Mouse (Mus musculus): ENCODE measurements at regions not wholly inside any gene's neighbourhood (a gene's known extent, or its start where the extent isn't known, plus 50 kb on each side); places are given as distances from the start of the nearest gene placed in this dataset.

GRCm38 (mm10) chr17:45934002-45934401, 98.2 kb downstream of the Vegfa start:
- no peak overlapping the region for H3K4me3 ChIP-seq (replicated peaks; ENCODE audit: low read length)
- no peak overlapping the region for H3K27ac ChIP-seq (ENCODE audit: low read length)
- no peak overlapping the region for H3K4me2 ChIP-seq (ENCODE audit: low read depth, low read length)
- no peaks in the 10 kb centered on the region for H3K4me1 ChIP-seq (ENCODE audit: control insufficient read depth, insufficient read depth, low read length)
- no peaks in the 10 kb centered on the region for H3K36me3 ChIP-seq (ENCODE audit: control insufficient read depth, insufficient read depth, low read length)
- H3K9me3 ChIP-seq (replicated peaks; ENCODE audit: control insufficient read depth, low read length): no peaks in the 10 kb centered on the region
- no peak for ATAC-seq (ENCODE audit: insufficient read depth, low FRiP score)
- no peak overlapping the region for H3K9ac ChIP-seq (ENCODE audit: low read length)
- H3K27me3 ChIP-seq (ENCODE audit: control insufficient read depth, insufficient read depth, low read length): no peaks in the 10 kb centered on the region
- WGBS: 29% methylated on average over 2 of the region's 2 CpGs

GRCm38 (mm10) chr17:45933034-45933433, 99.1 kb downstream of the Vegfa start:
- Histone ChIP-seq H3K9ac (ENCODE audit: low read length) (no peak overlapping the region), H3K4me1 (ENCODE audit: control insufficient read depth, insufficient read depth, low read length) (no peaks in the 10 kb centered on the region; the same call in 1 of the 2 replicates), H3K4me3 (replicated peaks; ENCODE audit: low read length) (no peak overlapping the region), H3K27ac (ENCODE audit: low read length) (no peak overlapping the region), H3K27me3 (ENCODE audit: control insufficient read depth, insufficient read depth, low read length) (no peaks in the 10 kb centered on the region), H3K9me3 (replicated peaks; ENCODE audit: control insufficient read depth, low read length) (no peaks in the 10 kb centered on the region), H3K36me3 (ENCODE audit: control insufficient read depth, insufficient read depth, low read length) (no peaks in the 10 kb centered on the region), H3K4me2 (ENCODE audit: low read depth, low read length) (no peak overlapping the region)
- ATAC-seq (ENCODE audit: insufficient read depth, low FRiP score): no peak
- WGBS: 58% methylated on average over 10 of the region's 10 CpGs

GRCm38 (mm10) chr17:45932611-45933010, 99.6 kb downstream of the Vegfa start:
- ATAC-seq (ENCODE audit: insufficient read depth, low FRiP score): no peak
- Histone ChIP-seq H3K4me2 (ENCODE audit: low read depth, low read length) (no peak overlapping the region), H3K36me3 (ENCODE audit: control insufficient read depth, insufficient read depth, low read length) (no peaks in the 10 kb centered on the region), H3K9ac (ENCODE audit: low read length) (no peak overlapping the region), H3K27ac (ENCODE audit: low read length) (no peak overlapping the region), H3K4me1 (ENCODE audit: control insufficient read depth, insufficient read depth, low read length) (no peaks in the 10 kb centered on the region; the same call in 1 of the 2 replicates), H3K9me3 (replicated peaks; ENCODE audit: control insufficient read depth, low read length) (no peaks in the 10 kb centered on the region), H3K27me3 (ENCODE audit: control insufficient read depth, insufficient read depth, low read length) (no peaks in the 10 kb centered on the region), H3K4me3 (replicated peaks; ENCODE audit: low read length) (no peak overlapping the region)
- 62% methylated on average over 6 of the region's 6 CpGs for WGBS

- Histone ChIP-seq H3K4me1 (ENCODE audit: control insufficient read depth, insufficient read depth, low read length) (peaks cover 3% of the 10 kb centered on the region; the same call in 1 of the 2 replicates), H3K9ac (ENCODE audit: low read length) (no peak overlapping the region), H3K4me2 (ENCODE audit: low read depth, low read length) (no peak overlapping the region), H3K27me3 (ENCODE audit: control insufficient read depth, insufficient read depth, low read length) (no peaks in the 10 kb centered on the region), H3K36me3 (ENCODE audit: control insufficient read depth, insufficient read depth, low read length) (no peaks in the 10 kb centered on the region), H3K27ac (ENCODE audit: low read length) (no peak overlapping the region), H3K9me3 (replicated peaks; ENCODE audit: control insufficient read depth, low read length) (no peaks in the 10 kb centered on the region), H3K4me3 (replicated peaks; ENCODE audit: low read length) (no peak overlapping the region)
- no peak for ATAC-seq (ENCODE audit: insufficient read depth, low FRiP score)
- WGBS: 73% methylated on average over 7 of the region's 7 CpGs
These were observed 102.6 kb downstream of the Vegfa start for GRCm38 (mm10) chr17:45929591-45929990.

- no peak for ATAC-seq (ENCODE audit: insufficient read depth, low FRiP score)
- no peaks in the 10 kb centered on the region for H3K36me3 ChIP-seq (ENCODE audit: control insufficient read depth, insufficient read depth, low read length)
These were observed 103.2 kb downstream of the Vegfa start for GRCm38 (mm10) chr17:45928903-45929477.

GRCm38 (mm10) chr17:45928013-45928412, 104.2 kb downstream of the Vegfa start:
- Histone ChIP-seq H3K4me3 (replicated peaks; ENCODE audit: low read length) (no peak overlapping the region), H3K9ac (ENCODE audit: low read length) (no peak overlapping the region), H3K9me3 (replicated peaks; ENCODE audit: control insufficient read depth, low read length) (no peaks in the 10 kb centered on the region), H3K4me2 (ENCODE audit: low read depth, low read length) (no peak overlapping the region), H3K27ac (ENCODE audit: low read length) (no peak overlapping the region), H3K4me1 (ENCODE audit: control insufficient read depth, insufficient read depth, low read length) (peaks cover 3% of the 10 kb centered on the region; the same call in 1 of the 2 replicates), H3K36me3 (ENCODE audit: control insufficient read depth, insufficient read depth, low read length) (no peaks in the 10 kb centered on the region), H3K27me3 (ENCODE audit: control insufficient read depth, insufficient read depth, low read length) (no peaks in the 10 kb centered on the region)
- 81% methylated on average over 4 of the region's 4 CpGs for WGBS
- ATAC-seq (ENCODE audit: insufficient read depth, low FRiP score): no peak

More at GRCm38 (mm10) chr17:45928903-45929477, 103.2 kb downstream of the Vegfa start:
- no peak overlapping the region for H3K4me3 ChIP-seq (replicated peaks; ENCODE audit: low read length)
- no peaks in the 10 kb centered on the region for H3K9me3 ChIP-seq (replicated peaks; ENCODE audit: control insufficient read depth, low read length)
- H3K27ac ChIP-seq (ENCODE audit: low read length): no peak overlapping the region
- peaks cover 3% of the 10 kb centered on the region; the same call in 1 of the 2 replicates for H3K4me1 ChIP-seq (ENCODE audit: control insufficient read depth, insufficient read depth, low read length)
- H3K4me2 ChIP-seq (ENCODE audit: low read depth, low read length): no peak overlapping the region
- no peaks in the 10 kb centered on the region for H3K27me3 ChIP-seq (ENCODE audit: control insufficient read depth, insufficient read depth, low read length)
- H3K9ac ChIP-seq (ENCODE audit: low read length): no peak overlapping the region
- WGBS: 71% methylated on average over 8 of the region's 8 CpGs

GRCm38 (mm10) chr17:45925845-45926244, 106.3 kb downstream of the Vegfa start:
- no peak overlapping the region for H3K4me3 ChIP-seq (replicated peaks; ENCODE audit: low read length)
- ATAC-seq (ENCODE audit: insufficient read depth, low FRiP score): no peak
- no peaks in the 10 kb centered on the region for H3K36me3 ChIP-seq (ENCODE audit: control insufficient read depth, insufficient read depth, low read length)
- H3K27ac ChIP-seq (ENCODE audit: low read length): no peak overlapping the region
- H3K9ac ChIP-seq (ENCODE audit: low read length): no peak overlapping the region
- H3K27me3 ChIP-seq (ENCODE audit: control insufficient read depth, insufficient read depth, low read length): no peaks in the 10 kb centered on the region
- no peak overlapping the region for H3K4me2 ChIP-seq (ENCODE audit: low read depth, low read length)
- 82% methylated on average over 6 of the region's 6 CpGs for WGBS
- no peaks in the 10 kb centered on the region for H3K9me3 ChIP-seq (replicated peaks; ENCODE audit: control insufficient read depth, low read length)
- peaks cover 3% of the 10 kb centered on the region; the same call in 1 of the 2 replicates for H3K4me1 ChIP-seq (ENCODE audit: control insufficient read depth, insufficient read depth, low read length)

- Histone ChIP-seq H3K27me3 (ENCODE audit: control insufficient read depth, insufficient read depth, low read length) (no peaks in the 10 kb centered on the region), H3K4me3 (replicated peaks; ENCODE audit: low read length) (no peak overlapping the region), H3K4me1 (ENCODE audit: control insufficient read depth, insufficient read depth, low read length) (peaks cover 3% of the 10 kb centered on the region; the same call in 1 of the 2 replicates), H3K27ac (ENCODE audit: low read length) (no peak overlapping the region), H3K4me2 (ENCODE audit: low read depth, low read length) (no peak overlapping the region), H3K36me3 (ENCODE audit: control insufficient read depth, insufficient read depth, low read length) (no peaks in the 10 kb centered on the region), H3K9ac (ENCODE audit: low read length) (no peak overlapping the region), H3K9me3 (replicated peaks; ENCODE audit: control insufficient read depth, low read length) (no peaks in the 10 kb centered on the region)
- ATAC-seq (ENCODE audit: insufficient read depth, low FRiP score): no peak
- WGBS: 87% methylated on average over 6 of the region's 6 CpGs
These were observed 107.6 kb downstream of the Vegfa start for GRCm38 (mm10) chr17:45924595-45924994.

GRCm38 (mm10) chr17:45923217-45923730, 108.9 kb downstream of the Vegfa start:
- Histone ChIP-seq H3K9ac (ENCODE audit: low read length) (no peak overlapping the region), H3K9me3 (replicated peaks; ENCODE audit: control insufficient read depth, low read length) (no peaks in the 10 kb centered on the region), H3K27me3 (ENCODE audit: control insufficient read depth, insufficient read depth, low read length) (no peaks in the 10 kb centered on the region), H3K4me3 (replicated peaks; ENCODE audit: low read length) (no peak overlapping the region), H3K4me2 (ENCODE audit: low read depth, low read length) (no peak overlapping the region), H3K36me3 (ENCODE audit: control insufficient read depth, insufficient read depth, low read length) (no peaks in the 10 kb centered on the region), H3K27ac (ENCODE audit: low read length) (no peak overlapping the region), H3K4me1 (ENCODE audit: control insufficient read depth, insufficient read depth, low read length) (peaks cover 3% of the 10 kb centered on the region; the same call in 1 of the 2 replicates)
- 60% methylated on average over 8 of the region's 8 CpGs for WGBS
- peak; percentile 29; the same call in 1 of the 2 replicates for ATAC-seq (ENCODE audit: insufficient read depth, low FRiP score)
